Mouse (Mus musculus): ENCODE measurements around the gene 1700093K21Rik.
"Not testable (repeated sequence)": the region's sequence is repeated elsewhere in the genome, so short reads cannot be mapped to it uniquely, and the experiment has no call there.

1700093K21Rik gene

GRCm38 (mm10) chr11:23520473-23521205 is at the start of gene 1700093K21Rik:
Gene 1700093K21Rik (minus strand): TSS chr11:23521155.
- no peak for DNase-seq (ENCODE audit: low read depth)

- DNase-seq (ENCODE audit: low read depth): no peak
Measured at GRCm38 (mm10) chr11:23570130-23570529, 49.2 kb upstream of the 1700093K21Rik start.

- peak; percentile 76 for DNase-seq (ENCODE audit: low read depth)
Measured at GRCm38 (mm10) chr11:23565761-23566160, 44.8 kb upstream of the 1700093K21Rik start.

- no peak for DNase-seq (ENCODE audit: low read depth)
Measured at GRCm38 (mm10) chr11:23557039-23557630, 36.2 kb upstream of the 1700093K21Rik start.

GRCm38 (mm10) chr11:23537446-23537845 is 16.5 kb upstream of the 1700093K21Rik start:
- no peak for DNase-seq (ENCODE audit: low read depth)

- DNase-seq (ENCODE audit: low read depth): no peak
Measured at GRCm38 (mm10) chr11:23518981-23519380, 2.0 kb downstream of the 1700093K21Rik start.

GRCm38 (mm10) chr11:23515315-23515714 is 5.6 kb downstream of the 1700093K21Rik start:
- no peak for DNase-seq (ENCODE audit: low read depth)

- DNase-seq (ENCODE audit: low read depth): not testable (repeated sequence)
Measured at GRCm38 (mm10) chr11:23514785-23515184, 6.2 kb downstream of the 1700093K21Rik start.

- DNase-seq (ENCODE audit: low read depth): not testable (repeated sequence)
Measured at GRCm38 (mm10) chr11:23504801-23505200, 16.2 kb downstream of the 1700093K21Rik start.

- no peak for DNase-seq (ENCODE audit: low read depth)
Measured at GRCm38 (mm10) chr11:23498609-23499008, 22.3 kb downstream of the 1700093K21Rik start.

GRCm38 (mm10) chr11:23497718-23498509 is 23.0 kb downstream of the 1700093K21Rik start, which contains the start of gene Ahsa2:
Gene Ahsa2 (minus strand): TSS chr11:23498030.
- peak; percentile 95 for DNase-seq (ENCODE audit: low read depth)

- DNase-seq (ENCODE audit: low read depth): peak; percentile 83
Measured at GRCm38 (mm10) chr11:23497335-23497717, 23.6 kb downstream of the 1700093K21Rik start.

- peak; percentile 32 for DNase-seq (ENCODE audit: low read depth)
Measured at GRCm38 (mm10) chr11:23496661-23497060, 24.3 kb downstream of the 1700093K21Rik start.

- DNase-seq (ENCODE audit: low read depth): no peak
Measured at GRCm38 (mm10) chr11:23495231-23495630, 25.7 kb downstream of the 1700093K21Rik start.

GRCm38 (mm10) chr11:23492048-23492790 is 28.7 kb downstream of the 1700093K21Rik start:
- no peak for DNase-seq (ENCODE audit: low read depth)

- no peak for DNase-seq (ENCODE audit: low read depth)
Measured at GRCm38 (mm10) chr11:23489955-23490354, 31.0 kb downstream of the 1700093K21Rik start.

Measured in naive thymus-derived CD4-positive, alpha-beta T cell, adult 2 months (primary cell).